Mouse (Mus musculus): Measurements from ENCODE around the gene Sirt7. TPM values are rescaled to one million over a fixed set of nuclear protein-coding genes. Genes with fewer than 3 reads are reported as not detected.
A peak's percentile ranks its signal among the peaks of the same experiment; 100 is the strongest.

Gene Sirt7
- polyA plus RNA-seq, 1 experiment from 2014 or later, result 30.0 TPM

DNA sequence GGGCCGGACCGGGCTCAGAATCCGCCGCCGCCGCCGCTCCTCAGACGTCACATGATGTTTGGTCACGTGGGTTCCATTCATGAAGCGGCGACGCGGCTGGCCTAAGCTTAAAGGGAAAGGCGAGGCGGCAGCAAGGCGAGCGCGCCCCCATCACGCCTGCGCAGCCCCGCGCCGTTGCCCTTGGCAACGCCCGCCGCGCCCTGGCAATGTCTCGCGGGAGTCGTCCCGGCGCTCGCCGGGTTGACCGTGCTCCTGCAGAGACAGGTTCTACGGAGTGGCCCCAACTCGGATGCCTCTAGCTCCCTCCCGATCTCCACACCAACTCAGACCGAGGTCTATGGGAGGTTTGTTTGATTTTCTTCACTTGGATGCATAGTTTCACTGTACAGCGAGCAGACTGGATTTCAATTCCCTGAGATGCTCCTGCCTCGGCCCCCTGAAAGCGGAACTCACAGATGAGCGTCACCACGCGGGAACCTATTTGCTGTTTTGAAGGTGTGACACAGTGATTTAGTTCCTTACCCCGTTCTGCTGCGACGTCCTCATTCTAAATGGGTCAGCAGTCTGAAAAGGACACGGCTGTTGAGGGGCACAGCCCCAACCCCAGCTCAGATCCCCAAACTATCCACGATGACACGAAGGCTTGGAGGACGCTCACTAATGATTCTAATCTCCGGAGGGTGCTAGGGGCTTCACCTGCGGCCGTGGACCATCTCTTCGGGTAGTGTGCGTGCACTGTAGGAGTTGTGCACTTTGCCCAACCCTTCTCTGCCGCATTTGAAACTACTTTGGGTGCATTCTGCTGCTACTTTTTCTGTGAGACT, 8.7 kb upstream of the Sirt7 start, which contains the start of gene Mafg:
Gene Mafg (minus strand): TSS at position 81 of the 824 bp plus-strand sequence.
- ATAC-seq (ENCODE audit: insufficient number of reproducible peaks, insufficient read depth, low FRiP score, low TSS enrichment, low read depth), result peak; percentile 86
- Histone ChIP-seq H3K4me3 (peak within 1 kb of the TSS; percentile 97), H3K4me2 (peak within 1 kb of the TSS; percentile 76), H3K9ac (peak within 1 kb of the TSS; percentile 94), H3K4me1 (peaks cover 28% of the 10 kb centered on the region), H3K9me3 (no peaks in the 10 kb centered on the region), H3K36me3 (peaks cover 11% of the 10 kb centered on the region), H3K27me3 (no peaks in the 10 kb centered on the region), H3K27ac (peak within 1 kb of the TSS; percentile 86)
- WGBS, result 11% methylated on average over 58 of the region's 58 CpGs

DNA sequence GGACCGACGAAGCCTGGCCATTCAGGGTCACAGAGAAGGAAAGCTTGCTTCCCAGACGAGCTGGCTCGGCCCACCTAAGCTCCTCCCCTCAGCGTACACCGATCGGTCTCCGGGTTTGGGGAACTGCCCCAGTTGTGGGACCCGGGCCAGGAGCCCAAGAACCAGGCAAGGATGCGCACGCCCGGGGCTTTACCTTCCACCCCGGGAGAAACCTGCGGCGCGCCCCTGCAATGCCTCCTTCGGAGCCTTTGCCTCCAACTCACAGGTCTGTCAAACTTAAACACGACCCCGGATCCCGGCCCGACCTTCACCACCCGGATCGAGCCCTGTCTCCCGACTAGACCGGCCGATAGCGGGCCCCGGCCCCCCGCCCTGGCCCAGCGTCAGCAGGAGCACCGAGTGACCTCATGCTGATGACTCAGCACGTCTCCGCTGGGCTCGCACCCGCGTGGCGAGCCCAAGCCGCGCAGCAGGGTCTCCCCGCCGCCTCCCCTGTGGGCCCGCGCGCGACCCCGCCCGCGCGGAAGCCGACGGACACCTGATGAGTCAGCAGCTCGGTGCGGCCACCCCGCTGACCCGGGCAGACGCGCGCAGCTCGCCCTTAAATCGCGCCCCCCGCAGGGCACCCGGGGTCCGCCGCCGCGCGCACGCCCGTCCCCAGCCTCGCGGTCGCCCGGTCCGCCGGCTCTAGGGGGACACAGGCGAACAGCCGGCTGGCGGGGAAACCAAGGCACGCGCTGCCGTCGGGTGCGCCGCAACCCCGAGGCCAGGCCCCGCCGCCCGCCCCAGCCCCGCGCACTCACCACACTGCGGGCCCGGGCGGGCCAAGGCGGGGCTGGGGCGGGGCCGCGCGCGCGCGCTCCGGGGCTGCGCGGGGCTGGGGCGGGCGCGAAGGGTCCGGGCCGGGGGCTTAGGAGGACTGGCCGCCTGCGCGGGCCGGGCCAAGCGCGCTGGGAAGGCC, 7.8 kb upstream of the Sirt7 start:
- under 1% methylated on average over 95 of the region's 116 CpGs for WGBS
- Histone ChIP-seq H3K4me3 (peak overlapping the region; percentile 97), H3K4me1 (peaks cover 28% of the 10 kb centered on the region), H3K36me3 (peaks cover 15% of the 10 kb centered on the region), H3K27me3 (no peaks in the 10 kb centered on the region), H3K9ac (peak overlapping the region; percentile 94), H3K4me2 (peak overlapping the region; percentile 76), H3K27ac (peak overlapping the region; percentile 86), H3K9me3 (no peaks in the 10 kb centered on the region)
- ATAC-seq (ENCODE audit: insufficient number of reproducible peaks, insufficient read depth, low FRiP score, low TSS enrichment, low read depth), result peak; percentile 81

DNA sequence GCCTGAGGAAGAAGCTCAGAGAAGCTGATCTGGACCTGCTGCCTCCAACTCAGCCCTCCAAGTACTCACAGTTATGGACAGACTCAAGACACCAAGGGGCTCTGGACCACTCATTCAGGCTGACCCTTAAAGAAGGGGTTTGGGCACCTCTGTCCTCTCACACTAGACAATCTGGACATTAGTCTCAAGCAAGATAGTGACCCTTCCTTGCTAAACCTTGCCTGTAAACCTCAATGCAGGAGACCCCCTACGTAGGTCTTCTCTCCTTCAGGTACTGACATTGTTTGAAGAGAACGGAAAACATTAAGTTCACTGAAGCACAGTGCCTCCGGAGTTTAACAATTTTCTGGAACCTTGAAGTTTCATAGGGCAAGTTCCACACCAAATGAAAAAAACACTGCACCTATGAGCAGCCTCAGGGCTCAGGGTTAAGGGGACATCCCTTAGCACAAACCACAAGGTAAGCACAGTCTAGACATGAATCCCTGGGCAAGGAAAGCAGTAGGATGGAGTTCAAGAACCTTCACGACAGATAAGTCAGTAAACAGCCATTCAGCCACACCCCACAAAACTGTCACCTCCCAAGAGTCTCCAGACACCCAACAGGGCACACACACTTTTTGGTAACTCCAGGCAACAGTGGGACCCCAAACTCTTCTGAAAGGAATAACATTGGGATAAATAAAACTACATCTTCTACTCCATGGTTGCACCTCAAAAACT, 6.8 kb upstream of the Sirt7 start:
- no peak for ATAC-seq (ENCODE audit: insufficient number of reproducible peaks, insufficient read depth, low FRiP score, low TSS enrichment, low read depth)
- Histone ChIP-seq H3K36me3 (peaks cover 25% of the 10 kb centered on the region), H3K4me3 (peak overlapping the region; percentile 97), H3K4me1 (peaks cover 28% of the 10 kb centered on the region), H3K27ac (peak overlapping the region; percentile 86; the same call in 1 of the 2 replicates), H3K4me2 (peak overlapping the region; percentile 76), H3K9me3 (no peaks in the 10 kb centered on the region), H3K27me3 (no peaks in the 10 kb centered on the region), H3K9ac (peak overlapping the region; percentile 94)
- WGBS, result 59% methylated on average over 4 of the region's 4 CpGs

DNA sequence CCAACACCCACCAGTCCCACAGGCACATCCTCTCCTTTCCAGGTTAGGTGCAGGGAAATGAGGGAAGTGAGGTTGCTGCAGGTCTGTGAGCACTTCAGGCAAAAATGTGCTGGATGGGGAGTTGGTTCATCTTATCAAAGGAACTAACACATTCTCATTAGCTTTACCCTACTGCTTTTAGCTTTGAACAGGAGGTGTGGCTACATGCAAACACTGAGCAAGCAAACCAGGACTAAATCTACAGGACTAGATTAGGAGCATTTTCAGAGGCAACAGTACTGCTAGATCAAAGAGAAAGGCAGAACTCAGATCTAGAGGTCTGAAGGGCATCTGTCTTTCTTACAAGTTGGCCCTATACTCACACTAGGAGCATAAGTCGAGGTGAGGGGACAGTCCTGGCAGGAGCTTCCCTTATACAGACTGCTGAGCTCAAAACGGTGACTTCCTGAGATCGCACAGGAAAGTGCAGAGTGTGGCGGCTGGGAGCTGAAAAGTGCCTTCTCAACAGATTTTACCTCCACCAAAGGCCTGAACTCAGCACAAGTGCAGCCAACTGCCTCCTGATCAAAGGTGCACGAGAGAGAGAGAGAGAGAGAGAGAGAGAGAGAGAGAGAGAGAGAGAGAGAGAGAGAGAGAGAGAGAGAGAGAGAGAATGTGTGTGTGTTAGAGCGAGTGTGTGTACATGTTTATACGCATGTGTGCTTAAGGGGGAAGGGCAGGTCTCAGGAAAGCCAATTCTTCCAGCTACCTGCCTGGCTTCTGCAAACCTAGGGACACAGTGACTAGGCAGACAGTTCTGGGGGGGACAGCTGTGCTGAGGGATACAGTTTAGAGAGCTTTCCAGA, 6.1 kb upstream of the Sirt7 start:
- Histone ChIP-seq H3K4me1 (peaks cover 29% of the 10 kb centered on the region), H3K4me3 (peak overlapping the region; percentile 97; the same call in 1 of the 2 replicates), H3K4me2 (peak overlapping the region; percentile 76), H3K9ac (peak overlapping the region; percentile 94), H3K36me3 (peaks cover 29% of the 10 kb centered on the region), H3K27me3 (no peaks in the 10 kb centered on the region), H3K9me3 (no peaks in the 10 kb centered on the region), H3K27ac (peak overlapping the region; percentile 44; the same call in 1 of the 2 replicates)
- WGBS, result 39% methylated on average over 7 of the region's 7 CpGs
- no peak for ATAC-seq (ENCODE audit: insufficient number of reproducible peaks, insufficient read depth, low FRiP score, low TSS enrichment, low read depth)

DNA sequence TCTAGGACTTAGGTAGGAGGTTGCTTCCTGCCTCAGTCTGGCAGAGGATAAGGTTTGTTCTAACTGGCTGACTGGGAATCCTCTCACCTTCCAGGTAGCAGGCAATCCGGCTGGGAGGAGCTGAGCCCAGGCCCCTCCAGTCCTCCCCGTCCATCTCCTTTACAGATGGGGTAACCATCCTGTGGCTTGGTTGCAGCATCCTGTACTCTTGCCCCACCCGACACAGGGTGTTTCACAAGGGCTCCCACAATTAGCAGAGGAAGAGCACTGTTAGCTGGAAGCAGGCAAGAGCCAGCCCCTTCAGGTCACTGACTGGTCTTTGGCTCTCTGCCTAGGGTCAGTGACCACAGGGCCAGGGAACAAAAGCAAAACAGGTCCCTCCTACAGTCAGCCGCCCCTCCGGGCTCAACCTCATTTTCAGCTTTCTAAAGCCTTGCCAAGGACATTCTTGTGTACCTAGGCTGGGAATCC, 5.4 kb upstream of the Sirt7 start:
- no peaks in the 10 kb centered on the region for H3K9me3 ChIP-seq
- peak overlapping the region; percentile 59 for H3K9ac ChIP-seq
- H3K27me3 ChIP-seq, result no peaks in the 10 kb centered on the region
- WGBS, result 49% methylated on average over 5 of the region's 5 CpGs
- H3K4me3 ChIP-seq, result 0 out of 2 replicates have a peak overlapping the region, but pooled peaks have one; percentile 12
- peaks cover 34% of the 10 kb centered on the region for H3K4me1 ChIP-seq
- peak overlapping the region; percentile 44; the same call in 1 of the 2 replicates for H3K27ac ChIP-seq
- H3K36me3 ChIP-seq, result peaks cover 29% of the 10 kb centered on the region
- no peak for ATAC-seq (ENCODE audit: insufficient number of reproducible peaks, insufficient read depth, low FRiP score, low TSS enrichment, low read depth)
- peak overlapping the region; percentile 27; the same call in 1 of the 2 replicates for H3K4me2 ChIP-seq

DNA sequence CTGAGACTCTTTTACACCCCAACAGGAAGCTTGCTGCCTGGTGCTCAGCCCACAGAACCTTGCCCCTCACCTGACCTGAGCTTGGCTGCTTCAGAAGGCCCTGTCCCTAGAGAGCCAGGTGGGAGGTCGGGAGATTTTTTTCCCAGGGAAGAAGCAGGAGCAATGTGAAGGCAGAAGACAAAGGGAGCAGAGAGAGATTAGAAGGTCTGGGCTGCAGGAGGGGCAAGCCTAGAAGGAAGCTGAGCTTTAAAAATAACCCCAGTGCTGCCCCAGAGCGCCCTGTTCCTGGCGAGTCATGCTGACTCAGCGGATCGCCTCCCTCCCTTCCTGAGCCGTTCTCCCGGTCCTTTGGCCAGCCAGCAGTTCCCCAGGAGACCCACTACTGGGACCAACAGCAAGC, 4.9 kb upstream of the Sirt7 start:
- H3K36me3 ChIP-seq, result peaks cover 29% of the 10 kb centered on the region
- 0 out of 2 replicates have a peak overlapping the region, but pooled peaks have one; percentile 12 for H3K4me3 ChIP-seq
- WGBS, result 36% methylated on average over 7 of the region's 7 CpGs
- H3K4me2 ChIP-seq, result peak overlapping the region; percentile 27; the same call in 1 of the 2 replicates
- no peaks in the 10 kb centered on the region for H3K9me3 ChIP-seq
- H3K27ac ChIP-seq, result peak overlapping the region; percentile 44; the same call in 1 of the 2 replicates
- no peaks in the 10 kb centered on the region for H3K27me3 ChIP-seq
- ATAC-seq (ENCODE audit: insufficient number of reproducible peaks, insufficient read depth, low FRiP score, low TSS enrichment, low read depth), result no peak
- H3K4me1 ChIP-seq, result peaks cover 39% of the 10 kb centered on the region
- peak overlapping the region; percentile 59 for H3K9ac ChIP-seq

DNA sequence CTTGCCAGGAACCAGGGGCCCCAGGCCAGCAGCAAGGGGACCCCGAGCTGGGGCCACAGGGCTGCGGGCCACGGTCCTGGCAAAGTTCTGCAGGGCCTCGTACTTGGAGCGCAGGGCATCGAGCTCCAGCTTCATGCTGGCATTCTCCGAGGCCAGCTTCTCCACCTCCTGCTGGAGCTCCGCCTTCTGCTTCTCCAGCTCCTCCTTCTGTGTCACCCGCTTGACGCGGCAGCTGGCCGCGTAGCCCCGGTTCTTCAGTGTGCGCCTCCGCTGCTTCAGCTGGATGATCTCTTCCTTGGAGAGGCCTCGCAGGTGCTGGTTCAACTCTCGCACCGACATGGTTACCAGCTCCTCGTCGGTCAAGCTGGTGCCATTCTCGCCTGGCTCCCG, 4.3 kb upstream of the Sirt7 start:
- Histone ChIP-seq H3K27ac (peak overlapping the region; percentile 44; the same call in 1 of the 2 replicates), H3K36me3 (peaks cover 29% of the 10 kb centered on the region), H3K9me3 (no peaks in the 10 kb centered on the region), H3K9ac (no peak overlapping the region), H3K4me2 (no peak overlapping the region; the same call in 1 of the 2 replicates), H3K4me3 (no peak overlapping the region), H3K27me3 (no peaks in the 10 kb centered on the region), H3K4me1 (peaks cover 39% of the 10 kb centered on the region)
- WGBS, result 83% methylated on average over 23 of the region's 23 CpGs
- no peak for ATAC-seq (ENCODE audit: insufficient number of reproducible peaks, insufficient read depth, low FRiP score, low TSS enrichment, low read depth)

DNA sequence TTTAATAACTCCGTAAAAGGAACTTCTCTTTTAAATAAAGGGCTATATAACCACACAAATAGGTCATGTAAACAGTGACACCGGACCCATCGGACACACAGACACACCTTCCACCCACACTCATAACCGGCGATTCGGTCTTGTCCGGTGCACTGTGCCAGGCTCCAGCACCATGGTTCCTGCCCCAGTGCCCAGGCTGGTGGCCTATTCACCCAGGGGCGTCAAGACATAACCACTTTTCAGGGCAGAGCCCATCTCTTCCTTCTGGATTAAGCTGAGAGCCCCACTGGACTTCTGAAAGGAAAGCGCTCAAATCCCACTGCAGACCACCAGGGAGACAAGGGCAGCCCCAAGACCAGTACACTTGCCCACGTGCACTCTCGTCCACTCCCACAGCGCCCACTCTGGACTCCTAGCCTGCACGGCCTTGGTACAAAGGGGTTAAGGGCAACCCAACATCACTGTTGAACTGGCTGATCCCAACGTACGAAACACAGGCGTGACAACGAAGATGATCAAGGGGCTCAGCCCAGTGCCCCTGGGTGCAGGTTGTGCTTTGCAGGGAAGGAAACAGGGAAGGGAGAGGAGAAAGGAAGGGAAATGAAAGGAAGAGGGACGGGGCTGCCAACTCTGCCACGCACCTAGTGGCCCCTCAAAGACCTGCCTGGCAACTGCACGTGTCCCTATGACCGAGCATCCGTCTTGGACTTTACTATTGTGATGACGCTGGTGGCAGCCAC, 3.7 kb upstream of the Sirt7 start:
- 92% methylated on average over 23 of the region's 23 CpGs for WGBS
- no peak overlapping the region for H3K4me3 ChIP-seq
- H3K4me1 ChIP-seq, result peaks cover 43% of the 10 kb centered on the region

DNA sequence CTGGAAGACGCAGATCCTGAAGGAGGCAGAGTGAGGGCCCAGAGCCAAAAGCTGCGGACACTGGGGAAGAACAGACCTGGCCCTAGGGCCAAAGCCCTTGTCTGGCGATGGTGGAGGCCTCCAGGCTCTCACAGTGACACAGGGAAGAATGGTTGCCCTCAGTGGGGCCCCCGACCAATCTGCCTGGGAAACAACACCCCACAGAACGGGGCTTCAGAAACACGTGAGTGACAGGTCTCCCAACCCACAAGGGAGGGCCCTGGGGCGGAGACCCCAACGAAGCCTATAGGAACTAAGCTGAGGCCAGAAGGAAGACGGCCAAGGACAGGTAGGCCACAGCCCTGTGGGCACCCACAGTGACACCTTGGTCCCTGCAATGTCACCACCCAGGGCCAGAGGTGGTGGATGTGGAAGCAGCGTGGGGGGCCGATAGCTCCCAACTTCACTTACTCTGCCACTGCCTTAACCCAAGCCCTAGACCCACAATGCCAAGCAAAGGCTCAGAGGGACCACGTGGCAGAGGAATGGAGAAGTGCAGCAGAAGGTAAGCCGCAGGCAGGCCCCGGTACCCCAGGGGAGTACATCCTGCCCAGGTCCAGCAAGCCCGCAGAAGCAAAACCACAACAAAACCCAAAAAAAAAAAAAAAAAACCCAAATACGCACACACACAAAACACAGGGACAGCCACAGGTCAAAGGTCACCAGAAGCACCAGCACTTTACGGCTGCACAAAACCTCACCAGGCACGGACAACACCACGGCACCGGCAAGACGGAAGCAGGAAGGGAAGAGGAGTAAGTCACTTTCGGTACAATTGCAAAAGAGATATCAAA, 2.6 kb upstream of the Sirt7 start:
- WGBS, result 80% methylated on average over 22 of the region's 22 CpGs
- H3K9me3 ChIP-seq, result no peaks in the 10 kb centered on the region
- no peak for ATAC-seq (ENCODE audit: insufficient number of reproducible peaks, insufficient read depth, low FRiP score, low TSS enrichment, low read depth)
- H3K36me3 ChIP-seq, result peaks cover 36% of the 10 kb centered on the region
- no peak overlapping the region for H3K4me3 ChIP-seq
- no peak overlapping the region for H3K27ac ChIP-seq
- no peaks in the 10 kb centered on the region for H3K27me3 ChIP-seq
- H3K4me2 ChIP-seq, result no peak overlapping the region
- H3K9ac ChIP-seq, result no peak overlapping the region
- peaks cover 46% of the 10 kb centered on the region for H3K4me1 ChIP-seq

More for the DNA sequence above, 3.7 kb upstream of the Sirt7 start:
- H3K9me3 ChIP-seq, result no peaks in the 10 kb centered on the region
- no peak for ATAC-seq (ENCODE audit: insufficient number of reproducible peaks, insufficient read depth, low FRiP score, low TSS enrichment, low read depth)
- H3K27ac ChIP-seq, result no peak overlapping the region
- peaks cover 29% of the 10 kb centered on the region for H3K36me3 ChIP-seq
- H3K9ac ChIP-seq, result no peak overlapping the region
- H3K4me2 ChIP-seq, result no peak overlapping the region
- no peaks in the 10 kb centered on the region for H3K27me3 ChIP-seq
